Mouse (Mus musculus) ES-E14 (cell line): Measurements from ENCODE around the gene Sh3glb1. TPM values are rescaled to one million over a fixed set of nuclear protein-coding genes. Genes with fewer than 3 reads are reported as not detected.
A peak's percentile ranks its signal among the peaks of the same experiment; 100 is the strongest.

ENCODE experiments used
- DNase-seq: peaks from one replicate; pipeline ENCODE4 v3.0.0-alpha.2; 2013; ENCODE audit warnings: low read depth, low spot score
- H3K27ac ChIP-seq: 2 replicates; pipeline ENCODE4 v1.5.1; 2012; ENCODE audit warnings: low read depth, mild to moderate bottlenecking, low read length, moderate library complexity, mixed read lengths; ENCODE audit not compliant: poor library complexity, insufficient read depth, severe bottlenecking
- H3K36me3 ChIP-seq: 2 replicates; pipeline ENCODE4 v1.6.1; 2012; ENCODE audit warnings: mild to moderate bottlenecking, low read length, moderate library complexity, mixed read lengths; ENCODE audit not compliant: control insufficient read depth, poor library complexity, insufficient read depth, severe bottlenecking
- H3K4me1 ChIP-seq, 2 experiments: fragments of 150-350 bp in 1 of 2; sonication (generic) in 1 of 2; 2 replicates each; pipeline ENCODE4 v1.6.1; 2012; ENCODE audit warnings: low read length in 2 of 2, mild to moderate bottlenecking in 1 of 2, mixed read lengths in 1 of 2; ENCODE audit not compliant: control insufficient read depth in 2 of 2, insufficient read depth in 2 of 2, poor library complexity in 1 of 2
- H3K4me3 ChIP-seq, 2 experiments: fragments of 150-350 bp in 1 of 2; sonication (generic) in 1 of 2; 2 replicates each; pipeline ENCODE4 v1.5.1; 2012; ENCODE audit warnings: low read length in 2 of 2, low read depth in 1 of 2, mild to moderate bottlenecking in 1 of 2, mixed read lengths in 1 of 2; ENCODE audit not compliant: insufficient read depth in 1 of 2, poor library complexity in 1 of 2, severe bottlenecking in 1 of 2
- H3K9ac ChIP-seq: 2 replicates; pipeline ENCODE4 v1.6.1; 2012; ENCODE audit warnings: low read depth, mild to moderate bottlenecking, low read length, mixed read lengths; ENCODE audit not compliant: poor library complexity, insufficient read depth, severe bottlenecking
- H3K9me3 ChIP-seq: fragments of 150-350 bp; sonication (generic); 2 replicates; pipeline ENCODE4 v1.6.1; 2012; ENCODE audit warnings: low read depth, mild to moderate bottlenecking, low read length; ENCODE audit not compliant: control insufficient read depth, insufficient read depth
- CHD2 ChIP-seq: IDR thresholded peaks from 2 replicates; pipeline ENCODE4 v1.6.1; 2014; ENCODE audit warnings: mild to moderate bottlenecking, low read depth, low read length, inconsistent platforms
- HCFC1 ChIP-seq: IDR thresholded peaks from 2 replicates; pipeline ENCODE4 v1.6.1; 2012; ENCODE audit warnings: low read length, inconsistent platforms, borderline replicate concordance; ENCODE audit not compliant: insufficient read depth
- MAFK ChIP-seq: IDR thresholded peaks from 2 replicates; pipeline ENCODE4 v1.6.1; 2014; ENCODE audit warnings: mild to moderate bottlenecking, low read depth, low read length, inconsistent platforms; ENCODE audit not compliant: insufficient read depth
- ZC3H11A ChIP-seq: IDR thresholded peaks from 2 replicates; pipeline ENCODE4 v1.6.1; 2012; ENCODE audit warnings: low read depth, mild to moderate bottlenecking, inconsistent platforms, low read length, borderline replicate concordance
- ZNF384 ChIP-seq: IDR thresholded peaks from 2 replicates; pipeline ENCODE4 v1.6.1; 2012; ENCODE audit warnings: low read depth, low read length, inconsistent platforms
- in situ Hi-C, 2 experiments: fragments of 600-800 bp; cut with MboI; formaldehyde crosslinking; loops; one replicate each; pipeline ENCODE4 v1.15.1; 2025; ENCODE audit warnings: low sequenced_read_pairs in 2 of 2, inconsistent platforms in 1 of 2; ENCODE audit not compliant: unreplicated experiment in 2 of 2
- total RNA-seq: library from RNA; depleted of rRNA; stranded (reverse); fragments of 300-350 nt; gene quantifications from 2 replicates; pipeline ENCODE4 v1.2.3, GENCODE M21; 2012

The Sh3glb1 gene
- total RNA-seq, 1 experiment = 36.2 TPM

DNA sequence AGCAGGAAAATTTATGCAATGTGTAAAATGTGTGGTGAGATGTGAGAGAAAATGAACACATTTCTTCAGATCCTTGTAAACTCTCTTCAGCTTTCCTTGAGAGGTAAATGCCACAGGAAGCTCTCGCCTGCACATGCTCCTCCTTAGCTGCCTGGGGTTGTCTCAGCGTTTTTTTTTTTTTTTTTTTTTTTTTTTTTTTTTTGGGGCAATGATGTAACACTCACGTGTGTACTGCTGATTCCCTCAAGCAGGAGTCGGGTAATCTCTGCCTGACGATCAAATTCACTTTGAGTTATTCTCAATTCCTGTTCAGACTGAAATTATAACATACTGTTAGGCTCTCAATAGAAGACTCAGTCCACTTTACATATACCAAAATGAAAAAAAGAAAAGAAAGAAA lies 23.0 kb downstream of the Sh3glb1 start:
- Histone ChIP-seq H3K9me3 (no peaks in the 10 kb centered on the region), H3K4me3 (no peak overlapping the region), H3K9ac (no peak overlapping the region), H3K27ac (no peak overlapping the region), H3K36me3 (peaks cover 9% of the 10 kb centered on the region), H3K4me1 (no peaks in the 10 kb centered on the region)
- no peak for TF ChIP-seq MAFK
- TF ChIP-seq ZNF384 = peak; percentile 68
- no peak for DNase-seq
- in situ Hi-C loops = no loop called here

DNA sequence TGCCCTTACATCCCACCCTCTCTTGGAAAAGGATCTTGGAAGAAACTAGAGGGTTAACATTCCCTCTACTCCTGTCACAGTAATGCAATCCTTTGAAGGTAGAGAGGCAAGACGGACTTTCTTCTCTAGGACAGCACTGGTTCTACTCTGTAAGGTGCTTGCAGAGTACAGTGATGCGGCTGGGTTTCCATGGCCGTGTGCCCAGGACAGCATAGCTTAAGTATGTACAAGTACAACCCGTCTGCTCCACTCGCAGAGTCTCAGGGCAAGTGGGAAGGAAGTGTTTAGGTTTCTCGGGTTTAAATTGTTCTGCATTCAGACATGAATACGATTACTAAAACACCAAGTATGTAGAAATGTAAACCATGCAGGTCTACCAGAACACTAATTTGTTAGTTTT lies 25.2 kb downstream of the Sh3glb1 start:
- Histone ChIP-seq H3K4me3 (no peak overlapping the region), H3K9ac (no peak overlapping the region), H3K9me3 (no peaks in the 10 kb centered on the region), H3K36me3 (peaks cover 8% of the 10 kb centered on the region), H3K4me1 (no peaks in the 10 kb centered on the region), H3K27ac (no peak overlapping the region)
- no peak for TF ChIP-seq ZC3H11A
- no peak for TF ChIP-seq HCFC1
- no peak for TF ChIP-seq MAFK
- TF ChIP-seq ZNF384 = no peak
- no peak for TF ChIP-seq CHD2
- no peak for DNase-seq
- in situ Hi-C loops = no loop called here

DNA sequence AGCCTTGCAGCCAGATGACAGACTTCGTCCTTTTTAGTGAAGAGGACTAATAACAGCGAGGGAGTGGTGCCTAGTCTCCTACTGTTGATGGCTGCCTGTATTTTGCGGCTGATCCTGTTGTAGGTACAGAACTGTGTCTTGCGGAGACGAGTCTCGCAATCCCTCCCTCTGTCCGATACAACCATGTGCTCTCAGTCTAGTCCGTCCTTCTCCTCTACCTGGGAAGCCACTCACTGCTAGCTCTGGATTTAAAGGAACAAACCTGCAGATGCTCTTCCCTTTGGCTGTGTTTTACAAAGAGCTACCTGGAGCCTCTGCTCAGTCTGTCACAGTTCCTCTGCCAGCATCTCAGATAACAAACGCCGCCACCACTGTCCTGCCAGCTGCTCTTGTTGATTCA lies 26.1 kb downstream of the Sh3glb1 start:
- Histone ChIP-seq H3K27ac (no peak overlapping the region), H3K9ac (no peak overlapping the region), H3K36me3 (peaks cover 8% of the 10 kb centered on the region), H3K4me1 (no peaks in the 10 kb centered on the region), H3K9me3 (no peaks in the 10 kb centered on the region), H3K4me3 (no peak overlapping the region)
- in situ Hi-C loops = no loop called here
- TF ChIP-seq MAFK = no peak
- no peak for TF ChIP-seq ZNF384
- TF ChIP-seq ZC3H11A = no peak
- no peak for TF ChIP-seq CHD2
- TF ChIP-seq HCFC1 = no peak
- DNase-seq = no peak

DNA sequence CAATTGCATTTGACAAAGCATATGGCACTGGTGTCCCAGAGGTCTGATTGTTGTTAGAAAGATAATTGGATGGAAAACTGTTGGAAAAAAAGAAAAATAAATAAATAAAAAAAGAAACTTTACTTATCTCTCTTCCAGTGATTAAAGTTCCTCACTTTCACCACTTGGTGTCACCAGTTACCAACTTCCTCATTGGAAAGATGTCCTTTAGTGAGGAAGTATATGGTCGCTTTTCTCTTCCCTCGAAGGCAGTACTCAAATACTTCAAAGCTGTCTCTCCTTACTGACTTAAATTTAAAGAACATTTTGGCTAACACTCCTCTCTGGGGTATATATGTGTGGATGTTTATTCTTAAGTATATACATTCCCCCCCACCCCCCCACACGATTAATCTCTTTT lies 28.1 kb downstream of the Sh3glb1 start:
- Histone ChIP-seq H3K9ac (no peak overlapping the region), H3K4me1 (no peaks in the 10 kb centered on the region), H3K36me3 (peaks cover 8% of the 10 kb centered on the region), H3K9me3 (no peaks in the 10 kb centered on the region), H3K4me3 (no peak overlapping the region), H3K27ac (no peak overlapping the region)
- in situ Hi-C loops = no loop called here
- peak; percentile 31 for DNase-seq
- no peak for TF ChIP-seq CHD2
- TF ChIP-seq ZC3H11A = 0 out of 2 replicates have a peak, but pooled peaks have one; percentile 40
- no peak for TF ChIP-seq ZNF384

DNA sequence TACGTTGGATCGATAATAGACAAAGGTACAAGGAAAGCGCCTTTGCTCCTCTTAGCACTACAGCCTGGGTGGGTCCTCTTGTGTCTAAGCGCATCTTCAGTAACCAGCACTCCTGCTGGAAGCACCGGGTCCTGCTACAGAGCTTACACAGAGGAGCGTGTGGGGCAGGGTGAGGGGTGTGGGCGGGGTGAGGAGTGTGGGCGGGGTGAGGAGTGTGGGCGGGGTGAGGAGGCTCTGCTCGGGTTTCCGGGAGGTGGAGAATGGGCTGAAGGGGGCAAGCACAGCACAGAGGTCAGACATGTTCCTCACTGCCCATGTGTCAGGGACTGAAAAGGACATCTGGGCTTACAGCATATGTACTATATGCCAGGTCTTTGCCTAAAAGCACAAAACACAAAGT lies 30.9 kb downstream of the Sh3glb1 start:
- H3K9ac ChIP-seq = no peak overlapping the region
- H3K36me3 ChIP-seq = peaks cover 2% of the 10 kb centered on the region
- H3K27ac ChIP-seq = no peak overlapping the region; the same call in 1 of the 2 replicates
- no peaks in the 10 kb centered on the region for H3K9me3 ChIP-seq
- DNase-seq = peak; percentile 79
- no peak overlapping the region for H3K4me3 ChIP-seq
- in situ Hi-C loops = no loop called here
- H3K4me1 ChIP-seq = no peaks in the 10 kb centered on the region
- TF ChIP-seq HCFC1 (no peak), ZC3H11A (no peak), MAFK (no peak), CHD2 (no peak)
